27 mouse cellular contexts compared by ENCODE assay signal in genomic region chr1:166142369-166142768, GRCm38 (mm10). TPM values are rescaled to one million over a fixed set of nuclear protein-coding genes. Genes with fewer than 3 reads are reported as not detected.
A peak's percentile ranks its signal among the peaks of the same experiment; 100 is the strongest.
DNase-seq lines count a peak whose midpoint lies in the region; ATAC-seq and TF ChIP-seq lines count a peak whose summit lies in the region.
"Had no signal": no experiment of that assay in that cellular context is flagged by ENCODE, and none has a peak within 500 bp of the region (broad histone marks: within the 10 kb centered on the region; RNA-seq: fewer than 3 reads in every experiment).

No protein-coding gene starts in this region.

- H3K4me3 ChIP-seq in ES-Bruce4 (ENCODE audit: low read depth, low read length) (no peak overlapping the region), ES-E14 (ENCODE audit: insufficient read depth in 1 of 2, low read depth in 1 of 2, low read length in 2 of 2, poor library complexity in 1 of 2, severe bottlenecking in 1 of 2) (no peak overlapping the region; a peak in 1 of 4 replicates)
- no peak overlapping the region for H3K4me3 ChIP-seq in intestine, embryonic 15.5 days (replicated peaks)
- H3K4me3 ChIP-seq in small intestine, adult 2 months (ENCODE audit: low read depth, low read length) = no peak overlapping the region
- H3K4me3 ChIP-seq: forebrain, embryonic 13.5 days; heart, embryonic 13.5 days had no signal

- no peak for TF ChIP-seq POLR2A in ES-Bruce4 (IDR thresholded peaks at IDR 0.05; ENCODE audit: insufficient read depth, low read length)
- no peak for TF ChIP-seq POLR2A in small intestine, adult 2 months (IDR thresholded peaks at IDR 0.05; ENCODE audit: low read depth, low read length)

- in situ Hi-C loops in ES-E14 (cut with MboI; ENCODE audit: low sequenced_read_pairs in 2 of 2, unreplicated experiment in 2 of 2) = no loop called here

- peaks cover 13% of the 10 kb centered on the region for H3K4me1 ChIP-seq in ES-Bruce4 (ENCODE audit: control insufficient read depth, insufficient read depth, low read length)
- H3K4me1 ChIP-seq in ES-E14 (ENCODE audit: control insufficient read depth in 2 of 2, insufficient read depth in 2 of 2, low read length in 2 of 2, poor library complexity in 1 of 2) = peaks cover 4 to 30% of the 10 kb centered on the region in 2 experiments; a peak in 3 of 4 replicates
- H3K4me1 ChIP-seq in intestine, embryonic 15.5 days (replicated peaks) = peaks cover 10% of the 10 kb centered on the region
- H3K4me1 ChIP-seq in small intestine, adult 2 months (ENCODE audit: control insufficient read depth, insufficient read depth, insufficient read length, low read length) = peaks cover 21% of the 10 kb centered on the region

- H3K4me2 ChIP-seq in intestine, embryonic 15.5 days (replicated peaks) = no peak overlapping the region
- H3K4me2 ChIP-seq: forebrain, embryonic 13.5 days; heart, embryonic 13.5 days; hindbrain, embryonic 14.5 days had no signal

- 59% methylated on average over 6 of the region's 6 CpGs for WGBS in intestine, embryonic 15.5 days
- WGBS in small intestine, adult 2 months = 54% methylated on average over 6 of the region's 6 CpGs

- no peak for TF ChIP-seq CTCF in ES-Bruce4 (IDR thresholded peaks at IDR 0.05; ENCODE audit: low read depth, low read length)
- no peak for TF ChIP-seq CTCF in small intestine, adult 2 months (IDR thresholded peaks at IDR 0.05; ENCODE audit: extremely low read depth, insufficient read length, insufficient replicate concordance, low read depth, low read length)

- no peaks in the 10 kb centered on the region for H3K27me3 ChIP-seq in ES-Bruce4 (ENCODE audit: control insufficient read depth, insufficient read depth, low read length, poor library complexity, severe bottlenecking)
- H3K27me3 ChIP-seq in intestine, embryonic 15.5 days (replicated peaks) = no peaks in the 10 kb centered on the region
- H3K27me3 ChIP-seq in small intestine, adult 2 months (ENCODE audit: control insufficient read depth, insufficient read depth, low read length) = no peaks in the 10 kb centered on the region
- H3K27me3 ChIP-seq: forebrain, embryonic 13.5 days; heart, embryonic 13.5 days had no signal

- H3K27ac ChIP-seq in ES-Bruce4 (ENCODE audit: insufficient read depth, low read length) (peak overlapping the region; percentile 95), ES-E14 (ENCODE audit: insufficient read depth, low read depth, low read length, poor library complexity, severe bottlenecking) (peak overlapping the region; percentile 74; the same call in 1 of the 2 replicates)
- no peak overlapping the region for H3K27ac ChIP-seq in intestine, embryonic 15.5 days
- H3K27ac ChIP-seq in small intestine, adult 2 months (ENCODE audit: insufficient read depth, low read depth, low read length) = peak overlapping the region; percentile 34; the same call in 1 of the 2 replicates
- H3K27ac ChIP-seq: forebrain, embryonic 13.5 days; heart, embryonic 13.5 days; hindbrain, embryonic 14.5 days; hindbrain, postnatal 0 days had no signal

- ATAC-seq in intestine, embryonic 15.5 days = peak; percentile 34; the same call in 1 of the 2 replicates
- ATAC-seq in erythroid progenitor cell, adult 5-6 weeks (replicated peaks; ENCODE audit: low FRiP score, poor library complexity, severe bottlenecking) = no peak
- ATAC-seq: CD4-positive, CD25-positive, alpha-beta regulatory T cell, adult 4 months; forebrain, embryonic 13.5 days; forebrain, embryonic 16.5 days; hindbrain, postnatal 0 days; inflammation-experienced regulatory T-cells, adult 6 months had no signal

- H3K9ac ChIP-seq in ES-Bruce4 (ENCODE audit: low read depth, poor library complexity, severe bottlenecking) = peak overlapping the region; percentile 42; the same call in 1 of the 2 replicates
- no peak overlapping the region for H3K9ac ChIP-seq in ES-E14 (ENCODE audit: insufficient read depth, low read depth, low read length, poor library complexity, severe bottlenecking)
- H3K9ac ChIP-seq in intestine, embryonic 15.5 days = no peak overlapping the region
- H3K9ac ChIP-seq: forebrain, embryonic 13.5 days; heart, embryonic 13.5 days; hindbrain, embryonic 14.5 days had no signal

- peaks cover 21% of the 10 kb centered on the region for H3K36me3 ChIP-seq in ES-Bruce4 (ENCODE audit: control insufficient read depth, insufficient read depth, low read length, poor library complexity, severe bottlenecking)
- peaks cover 12% of the 10 kb centered on the region; the same call in 1 of the 2 replicates for H3K36me3 ChIP-seq in ES-E14 (ENCODE audit: control insufficient read depth, insufficient read depth, low read length, poor library complexity, severe bottlenecking)
- no peaks in the 10 kb centered on the region for H3K36me3 ChIP-seq in intestine, embryonic 15.5 days
- H3K36me3 ChIP-seq in small intestine, adult 2 months (ENCODE audit: control insufficient read depth, insufficient read depth, low read length) = peaks cover 26% of the 10 kb centered on the region
- H3K36me3 ChIP-seq: heart, embryonic 13.5 days had no signal

- TF ChIP-seq EP300 in ES-Bruce4 (IDR thresholded peaks at IDR 0.05; ENCODE audit: insufficient read depth, low read depth, low read length) = 0 out of 2 replicates have a peak, but pooled peaks have one; percentile 17

- DNase-seq in ES-E14 (ENCODE audit: low read depth, low spot score) = peak; percentile 60
- DNase-seq in right cerebral cortex, postnatal 25 days = no peak
- no peak for DNase-seq in right cerebral cortex, postnatal 14 days
- DNase-seq: adrenal gland, postnatal 10 days; adrenal gland, postnatal 36 days; cerebellum, adult 18-20 months; cerebellum, adult 9-10 months; cerebellum, postnatal 14 days; gastrocnemius, postnatal 14 days; heart, adult 18-20 months; heart, postnatal 14 days; heart, postnatal 4 days; kidney, adult 18-20 months; kidney, adult 9 months had no signal

- H3K9me3 ChIP-seq in ES-Bruce4 (replicated peaks; ENCODE audit: control insufficient read depth, insufficient read depth, low read length, poor library complexity, severe bottlenecking) (peaks cover 18% of the 10 kb centered on the region), ES-E14 (ENCODE audit: control insufficient read depth, insufficient read depth, low read depth, low read length) (peaks cover 1% of the 10 kb centered on the region; the same call in 1 of the 2 replicates)
- H3K9me3 ChIP-seq in intestine, embryonic 15.5 days = no peaks in the 10 kb centered on the region
- H3K9me3 ChIP-seq: forebrain, embryonic 13.5 days; heart, embryonic 13.5 days had no signal

TF ChIP-seq in ES-E14, 5 proteins besides CTCF, POLR2A, EP300 and RAD21:
- no peak for TF ChIP-seq ZC3H11A (IDR thresholded peaks at IDR 0.05; ENCODE audit: borderline replicate concordance, low read depth, low read length)
- TF ChIP-seq HCFC1 (IDR thresholded peaks at IDR 0.05; ENCODE audit: borderline replicate concordance, insufficient read depth, low read length) = no peak
- no peak for TF ChIP-seq CHD2 (IDR thresholded peaks at IDR 0.05; ENCODE audit: low read depth, low read length)
- TF ChIP-seq ZNF384 (IDR thresholded peaks at IDR 0.05; ENCODE audit: low read depth, low read length) = no peak
- TF ChIP-seq MAFK (IDR thresholded peaks at IDR 0.05; ENCODE audit: insufficient read depth, low read depth, low read length) = no peak

RNA-seq across cellular contexts. Expression of gene Gpa33, which starts 12.3 kb away (rescaled TPM):
- 49.6 and 55.9 TPM in 2 replicates for polyA plus RNA-seq in ES-Bruce4 (2011; ENCODE audit: insufficient read depth, insufficient read length, low read depth, missing spikeins)
- total RNA-seq in ES-E14 (2012; rRNA removed) = 68.0 and 204 TPM in 2 replicates
- polyA plus RNA-seq in intestine, embryonic 15.5 days (2015; fragmentation: Nextera tagmentation; extraction: Ambion mirVana) = 59.8 and 60.2 TPM in 2 replicates
- 249 and 805 TPM in 2 replicates for polyA plus RNA-seq in small intestine, adult 2 months (2012; rRNA removed)
- total RNA-seq in erythroid progenitor cell, adult 5-6 weeks (2015; ENCODE audit: low replicate concordance) = not detected in 2 replicates
- not detected in 2 replicates for total RNA-seq in erythroid progenitor cell, adult 5-6 weeks (2017; ENCODE audit: low replicate concordance)
- total RNA-seq: gastrocnemius, adult 18-20 months; gastrocnemius, postnatal 14 days; gastrocnemius, postnatal 4 days; heart, adult 18-20 months; heart, postnatal 14 days; heart, postnatal 4 days; hindbrain, postnatal 0 days had no signal
- polyA plus RNA-seq: CD4-positive, CD25-positive, alpha-beta regulatory T cell, adult 4 months; forebrain, embryonic 13.5 days; forebrain, embryonic 16.5 days; heart, embryonic 13.5 days; hindbrain, embryonic 14.5 days; inflammation-experienced regulatory T-cells, adult 6 months had no signal

RNA-seq across cellular contexts. Expression of gene Dusp27, which starts 14.6 kb away (rescaled TPM):
- 3.9 and 5.8 TPM in 2 replicates for polyA plus RNA-seq in ES-Bruce4 (2011; ENCODE audit: insufficient read depth, insufficient read length, low read depth, missing spikeins)
- 60.2 and 69.4 TPM in 2 replicates for total RNA-seq in ES-E14 (2012; rRNA removed)
- 1.8 TPM in 2 replicates for polyA plus RNA-seq in intestine, embryonic 15.5 days (2015; fragmentation: Nextera tagmentation; extraction: Ambion mirVana)
- 0.03 and 0.04 TPM in 2 replicates for polyA plus RNA-seq in small intestine, adult 2 months (2012; rRNA removed)
- total RNA-seq in erythroid progenitor cell, adult 5-6 weeks (2015; ENCODE audit: low replicate concordance) = not detected in 2 replicates
- total RNA-seq in erythroid progenitor cell, adult 5-6 weeks (2017; ENCODE audit: low replicate concordance) = not detected in 2 replicates
- polyA plus RNA-seq: CD4-positive, CD25-positive, alpha-beta regulatory T cell, adult 4 months; inflammation-experienced regulatory T-cells, adult 6 months had no signal
